Mouse (Mus musculus) cerebellum, adult 18-20 months (tissue): ENCODE measurements around the gene Jtb.

ENCODE experiments used
- DNase-seq, 2 experiments: peaks; one replicate each; pipeline ENCODE4 v3.0.0; 2021

Jtb gene

GRCm38 (mm10) chr3:90231507-90232333, at the start of gene Jtb:
Gene Jtb, plus strand, starts transcription at chr3:90231597.
- peak; percentile 93 to 95 for DNase-seq

GRCm38 (mm10) chr3:90183581-90183980, 47.8 kb upstream of the Jtb start:
- no peak for DNase-seq

GRCm38 (mm10) chr3:90190859-90191510, 40.4 kb upstream of the Jtb start:
- no peak for DNase-seq

DNA sequence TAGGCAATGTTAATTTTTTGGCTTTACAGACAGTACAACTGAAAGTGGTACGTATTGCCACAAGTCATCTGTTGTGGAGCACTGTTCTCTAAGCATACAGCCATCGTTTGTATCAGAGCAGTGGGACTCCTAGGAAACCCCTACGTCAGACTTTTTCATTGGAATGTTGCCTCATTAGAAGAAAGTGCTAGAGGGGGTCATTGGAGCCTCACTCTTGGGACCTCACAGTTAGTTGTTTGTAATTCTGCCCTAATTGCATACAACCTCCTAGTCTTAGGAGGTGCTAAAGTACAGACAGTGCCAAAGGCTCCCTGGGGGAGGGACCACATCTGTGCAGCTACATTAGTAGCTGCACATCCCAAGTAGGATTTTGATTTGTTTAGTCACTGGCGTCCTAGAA, 36.6 kb upstream of the Jtb start:
- DNase-seq, result no peak

DNA sequence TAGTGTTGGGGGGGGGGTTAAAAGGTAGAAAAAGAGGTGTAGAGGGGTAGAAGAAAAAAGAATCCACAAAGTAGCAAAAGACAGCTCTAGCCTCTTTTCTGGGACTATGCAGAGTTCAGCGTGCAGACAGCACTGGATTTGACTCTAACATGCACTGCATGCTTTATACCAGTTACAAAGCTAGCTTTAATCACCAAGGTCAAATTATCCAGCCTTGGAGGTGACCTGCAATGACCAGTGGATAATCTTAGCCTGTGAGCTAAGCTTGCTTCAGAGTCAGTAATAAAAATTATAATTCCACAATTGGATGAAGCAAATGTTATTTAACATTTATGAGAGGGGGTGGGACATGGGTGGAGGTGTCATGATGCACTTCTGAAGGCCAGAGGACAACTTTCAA, 35.8 kb upstream of the Jtb start:
- DNase-seq, result no peak

- no peak for DNase-seq
Measured at GRCm38 (mm10) chr3:90197548-90197947, 33.8 kb upstream of the Jtb start.

DNA sequence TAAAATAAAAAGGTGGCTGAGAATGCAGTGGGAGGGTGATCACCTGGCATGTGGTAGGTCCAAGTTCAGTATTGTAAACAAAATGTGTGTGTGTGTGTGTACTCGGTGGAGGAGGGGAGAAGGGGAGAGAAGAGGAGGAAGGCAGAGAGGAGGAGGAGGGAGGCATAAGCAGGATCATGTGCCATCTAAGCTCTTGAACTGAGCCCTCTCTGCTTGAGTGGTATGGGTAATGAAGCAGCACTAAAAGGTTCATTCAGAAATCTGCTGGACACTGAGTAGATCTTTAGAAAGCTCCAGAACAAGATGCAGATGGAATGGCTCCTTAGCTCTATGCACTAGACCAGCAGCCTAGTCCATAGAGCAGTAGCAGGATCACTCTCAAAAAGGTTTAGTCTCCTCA, 28.5 kb upstream of the Jtb start:
- DNase-seq, result no peak

- DNase-seq, result no peak
Measured at GRCm38 (mm10) chr3:90203619-90204018, 27.8 kb upstream of the Jtb start.

DNA sequence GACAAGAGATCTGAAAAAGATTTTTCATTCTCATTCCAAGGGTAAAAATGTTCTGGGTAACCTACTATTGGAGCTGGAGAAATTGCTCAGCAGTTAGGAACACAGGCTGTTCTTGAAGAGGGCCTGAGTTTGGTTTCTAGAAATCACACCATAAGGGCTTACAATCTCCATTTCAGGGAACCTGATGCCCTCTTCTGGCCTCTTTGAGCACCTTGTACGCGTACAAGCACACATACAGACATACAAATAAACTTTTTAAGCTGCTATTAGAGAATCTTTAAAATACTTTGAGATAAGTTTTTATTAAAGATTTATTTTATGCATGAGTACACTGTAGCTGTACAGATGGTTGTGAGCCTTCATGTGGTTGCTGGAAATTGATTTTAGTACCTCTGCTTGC, 26.8 kb upstream of the Jtb start:
- DNase-seq, result no peak

DNA sequence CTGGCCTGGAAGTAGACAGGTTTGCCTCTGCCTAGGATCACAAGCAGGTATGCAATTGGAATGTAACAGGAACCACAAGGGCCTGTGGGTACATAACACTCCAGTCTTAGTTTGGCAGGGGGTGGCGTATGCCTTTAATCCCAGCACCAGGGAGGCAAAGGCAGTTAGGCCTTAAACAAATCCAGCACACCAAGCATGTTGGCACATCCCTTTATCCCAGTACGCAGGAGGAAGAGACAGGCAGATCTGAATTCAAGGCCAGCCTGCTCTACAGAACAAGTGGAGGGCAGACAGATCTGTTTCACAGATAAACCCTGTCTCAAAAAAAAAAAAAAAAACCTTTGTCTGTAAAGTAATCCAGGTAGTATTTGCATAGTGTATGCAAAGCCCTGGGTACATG, 22.7 kb upstream of the Jtb start:
- no peak for DNase-seq

GRCm38 (mm10) chr3:90209908-90210566, 21.4 kb upstream of the Jtb start:
- no peak for DNase-seq

- no peak for DNase-seq
Measured at GRCm38 (mm10) chr3:90211475-90212398, 19.7 kb upstream of the Jtb start.

GRCm38 (mm10) chr3:90212723-90213122, 18.7 kb upstream of the Jtb start:
- no peak for DNase-seq

- DNase-seq, result peak; percentile 86 to 91
Measured at GRCm38 (mm10) chr3:90213377-90213866, 18.0 kb upstream of the Jtb start, which contains the start of the genes Rps27 and Rab13. Gene Rps27, minus strand, starts transcription at chr3:90213651. Gene Rab13, plus strand, starts transcription at chr3:90213695.

DNA sequence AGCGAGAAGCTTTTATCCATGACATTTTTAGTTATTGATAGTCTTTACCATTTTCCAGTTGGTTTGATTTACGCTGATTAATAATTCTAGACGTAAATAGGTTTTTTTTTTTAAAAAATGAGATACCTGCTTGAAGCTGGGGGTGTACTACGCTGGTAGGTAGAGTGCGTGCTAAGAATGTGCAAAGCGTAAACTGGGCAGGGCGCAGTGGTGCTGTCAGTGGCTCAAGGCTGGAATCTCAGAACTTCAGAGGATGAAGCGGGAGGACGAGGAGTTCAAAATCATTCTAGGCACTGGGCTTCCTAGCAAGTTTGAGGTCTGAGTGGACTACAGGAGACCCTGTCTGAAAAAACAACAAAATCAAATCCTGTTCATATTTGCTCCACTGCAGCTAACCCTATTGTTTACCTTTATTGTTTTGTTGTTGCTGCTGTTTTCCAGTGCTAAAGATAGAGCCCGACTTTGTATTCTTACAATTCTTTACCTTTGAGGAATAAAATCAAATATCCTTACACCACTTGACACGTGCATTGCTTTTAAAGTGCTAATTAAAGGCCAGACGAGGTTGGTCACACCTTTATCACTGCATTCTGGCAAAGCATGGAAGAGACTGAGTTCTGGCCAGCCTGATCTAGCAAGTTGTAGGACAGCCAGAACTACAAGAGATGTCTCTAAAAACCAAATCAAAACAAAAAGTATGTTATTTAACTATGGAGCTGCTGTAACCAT, 17.3 kb upstream of the Jtb start:
- peak; percentile 30 to 46 for DNase-seq

- DNase-seq, result no peak
Measured at GRCm38 (mm10) chr3:90215825-90216380, 15.5 kb upstream of the Jtb start.

- DNase-seq, result peak; percentile 66 to 77
Measured at GRCm38 (mm10) chr3:90220088-90220487, 11.3 kb upstream of the Jtb start.

GRCm38 (mm10) chr3:90220531-90220951, 10.9 kb upstream of the Jtb start:
- peak; percentile 45 to 54 for DNase-seq

- no peak for DNase-seq
Measured at GRCm38 (mm10) chr3:90221123-90221522, 10.3 kb upstream of the Jtb start.

- DNase-seq, result no peak
Measured at GRCm38 (mm10) chr3:90222455-90222854, 8.9 kb upstream of the Jtb start.

- no peak for DNase-seq
Measured at GRCm38 (mm10) chr3:90222941-90223340, 8.5 kb upstream of the Jtb start.
